ENCODE assay signal across 32 mouse cellular contexts in the genomic region with DNA sequence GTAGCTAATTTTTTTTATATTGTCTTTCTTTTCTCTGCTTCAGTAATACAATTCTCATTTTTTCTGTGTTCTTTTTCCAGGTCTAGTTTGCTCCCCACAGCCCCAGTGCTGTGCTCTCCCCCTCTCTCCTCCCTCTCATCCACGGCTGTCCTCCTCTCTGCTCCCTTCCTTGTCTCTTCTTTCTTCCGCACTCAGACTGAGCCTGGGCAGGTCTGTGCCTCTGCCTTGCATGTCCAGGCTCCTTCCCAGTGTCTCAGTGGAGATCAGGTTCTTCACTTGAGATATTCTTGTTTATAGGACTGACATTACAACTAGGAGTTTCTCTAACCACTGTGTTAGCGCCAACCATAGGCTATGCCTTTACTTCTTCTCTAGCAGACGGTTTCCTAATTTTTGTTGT. TPM values are rescaled to one million over a fixed set of nuclear protein-coding genes. Genes with fewer than 3 reads are reported as not detected.
"Had no signal": no experiment of that assay in that cellular context is flagged by ENCODE, and none has a peak within 500 bp of the region (broad histone marks: within the 10 kb centered on the region; RNA-seq: fewer than 3 reads in every experiment).

No protein-coding gene starts in this region.

- H3K9me3 ChIP-seq: hindbrain, embryonic 10.5 days; hindbrain, embryonic 12.5 days; intestine, embryonic 15.5 days; kidney, embryonic 15.5 days; limb, embryonic 13.5 days; limb, embryonic 15.5 days had no signal

- H3K9ac ChIP-seq: hindbrain, embryonic 12.5 days; hindbrain, embryonic 14.5 days; intestine, embryonic 15.5 days; kidney, embryonic 15.5 days; limb, embryonic 13.5 days; limb, embryonic 15.5 days; liver, embryonic 14.5 days had no signal

- ATAC-seq: hindbrain, embryonic 16.5 days; inflammation-experienced regulatory T-cells, adult 6 months had no signal

- H3K36me3 ChIP-seq: hindbrain, embryonic 10.5 days; hindbrain, embryonic 12.5 days; intestine, embryonic 15.5 days; kidney, embryonic 15.5 days; limb, embryonic 13.5 days; limb, embryonic 15.5 days had no signal

- H3K27ac ChIP-seq: hindbrain, embryonic 10.5 days; hindbrain, embryonic 12.5 days; hindbrain, embryonic 14.5 days; intestine, embryonic 15.5 days; kidney, embryonic 15.5 days; kidney, postnatal 0 days; limb, embryonic 13.5 days; limb, embryonic 15.5 days; liver, embryonic 14.5 days had no signal

- DNase-seq: gastrocnemius, adult 2 months; gastrocnemius, postnatal 10 days; gastrocnemius, postnatal 25 days; heart, adult 2 months; heart, postnatal 10 days; heart, postnatal 4 days; kidney, adult 11 months; kidney, adult 2 months; kidney, adult 9 months; kidney, postnatal 14 days; kidney, postnatal 36 days; layer of hippocampus, adult 9-11 months; layer of hippocampus, postnatal 36 days; left cerebral cortex, postnatal 4 days had no signal

- H3K4me3 ChIP-seq: gastrocnemius, adult 2 months; heart, adult 2 months; hindbrain, embryonic 10.5 days; hindbrain, embryonic 12.5 days; intestine, embryonic 15.5 days; kidney, embryonic 15.5 days; limb, embryonic 13.5 days; limb, embryonic 15.5 days had no signal

- H3K4me1 ChIP-seq: hindbrain, embryonic 12.5 days; limb, embryonic 13.5 days; limb, embryonic 15.5 days had no signal

- H3K27me3 ChIP-seq: hindbrain, embryonic 12.5 days; intestine, embryonic 15.5 days; kidney, embryonic 15.5 days; limb, embryonic 13.5 days; limb, embryonic 15.5 days had no signal

- H3K4me2 ChIP-seq: hindbrain, embryonic 12.5 days; hindbrain, embryonic 14.5 days; intestine, embryonic 15.5 days; kidney, embryonic 15.5 days; limb, embryonic 13.5 days; limb, embryonic 15.5 days had no signal

RNA-seq across cellular contexts. Expression of gene Prss48, which starts 7.6 kb away (rescaled TPM):
- polyA plus RNA-seq: frontal cortex, adult 2 months; heart, adult 2 months; heart, embryonic 11.5 days; heart, embryonic 14.5 days; heart, embryonic 16.5 days; hindbrain, embryonic 10.5 days; hindbrain, embryonic 12.5 days; hindbrain, embryonic 16.5 days; inflammation-experienced regulatory T-cells, adult 6 months; kidney, adult 2 months; kidney, postnatal 0 days; large intestine, adult 2 months; limb, embryonic 13.5 days; limb, embryonic 15.5 days; liver, adult 2 months; liver, embryonic 14.5 days; liver, embryonic 16.5 days had no signal
